Mouse (Mus musculus) WW6 (cell line): ENCODE data around the gene Eml1.

Source experiments
- DNase-seq: peaks from one replicate; pipeline ENCODE4 v3.0.0-alpha.2; 2013; ENCODE audit warnings: low read depth, low spot score

Eml1 gene

GRCm38 (mm10) chr12:108547251-108547875, 176.6 kb downstream of the Eml1 start:
- DNase-seq, result no peak

GRCm38 (mm10) chr12:108551731-108552130, 181.0 kb downstream of the Eml1 start:
- DNase-seq, result no peak

- no peak for DNase-seq
Observed at GRCm38 (mm10) chr12:108553079-108553478, 182.3 kb downstream of the Eml1 start.

- peak; percentile 81 for DNase-seq
Observed at GRCm38 (mm10) chr12:108554120-108554841, 183.5 kb downstream of the Eml1 start, which contains the start of gene Evl. TSS of gene Evl (plus strand) at chr12:108554720.

- DNase-seq, result no peak
Observed at GRCm38 (mm10) chr12:108554861-108555556, 184.3 kb downstream of the Eml1 start.

- no peak for DNase-seq
Observed at GRCm38 (mm10) chr12:108558194-108558593, 187.4 kb downstream of the Eml1 start.

- no peak for DNase-seq
Observed at GRCm38 (mm10) chr12:108563238-108563637, 192.5 kb downstream of the Eml1 start.

- no peak for DNase-seq
Observed at GRCm38 (mm10) chr12:108564910-108565506, 194.3 kb downstream of the Eml1 start.

- no peak for DNase-seq
Observed at GRCm38 (mm10) chr12:108579156-108579871, 208.6 kb downstream of the Eml1 start.

- no peak for DNase-seq
Observed at GRCm38 (mm10) chr12:108583775-108584174, 213.0 kb downstream of the Eml1 start.
